Mouse (Mus musculus) urinary bladder, postnatal 36 days (tissue): Measurements from ENCODE around the gene Stac3.

Source experiments
- DNase-seq, 2 experiments: peaks; one replicate each; pipeline ENCODE4 v3.0.0; 2022; ENCODE audit warnings: low spot score in 2 of 2, mixed read lengths in 1 of 2

The Stac3 gene

DNA sequence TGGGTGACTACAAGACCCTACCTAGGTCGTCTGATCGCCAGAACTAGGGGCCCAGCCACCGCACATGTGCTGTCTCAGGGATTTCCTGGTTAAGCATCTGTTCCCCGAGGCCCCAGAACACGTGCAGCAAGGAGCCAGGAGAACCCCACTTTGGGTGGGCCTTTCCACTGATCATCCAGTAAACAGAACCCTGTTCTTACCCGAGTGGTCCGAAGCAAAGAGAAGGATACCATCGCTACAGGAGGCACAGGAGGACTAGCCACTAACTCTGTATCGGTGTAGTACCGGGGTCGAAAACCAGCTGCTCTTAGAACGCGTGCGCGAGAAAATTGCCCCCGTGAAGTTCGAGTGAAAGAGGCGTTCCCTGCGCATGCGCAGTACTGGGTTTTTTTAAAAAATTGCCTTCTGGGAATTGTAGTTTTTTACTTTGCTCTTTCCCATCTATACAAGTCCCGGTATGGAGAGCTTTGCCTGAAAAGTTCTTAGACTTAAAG is 20.6 kb downstream of the Stac3 start, which contains the start of gene Shmt2:
Gene Shmt2 (minus strand): TSS at position 357 of the 494 bp plus-strand sequence.
- peak; percentile 66 to 78 for DNase-seq

DNA sequence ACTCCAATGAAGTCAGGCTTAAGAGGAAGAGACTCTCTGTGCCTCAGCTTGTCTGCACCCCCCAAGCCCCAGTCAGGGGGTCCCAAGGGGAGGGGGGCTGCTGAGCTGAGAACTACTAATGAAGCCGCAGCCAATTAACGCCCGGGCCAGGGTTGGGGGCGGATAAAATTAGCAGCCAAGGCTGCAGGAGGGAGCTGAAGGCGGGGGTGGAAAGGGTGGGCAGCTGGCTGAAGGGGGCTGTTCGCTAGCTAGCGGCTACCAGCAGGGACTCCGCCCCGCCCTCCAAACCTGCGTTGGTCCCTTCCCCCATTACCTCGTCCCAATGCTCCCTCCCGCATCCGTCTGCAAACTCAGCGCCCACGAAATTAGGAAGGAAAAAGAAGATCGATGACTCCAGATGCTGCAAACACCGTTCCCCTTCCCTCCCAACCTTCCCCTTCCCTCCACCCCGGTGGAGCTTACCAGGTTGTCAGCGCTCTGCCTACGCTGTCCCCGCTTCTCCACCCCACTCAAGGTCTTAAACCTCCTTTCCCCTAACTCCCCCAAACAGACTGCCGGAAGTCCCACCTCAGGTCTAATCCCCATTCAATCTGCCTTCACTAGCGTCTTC is 23.3 kb downstream of the Stac3 start:
- no peak for DNase-seq

DNA sequence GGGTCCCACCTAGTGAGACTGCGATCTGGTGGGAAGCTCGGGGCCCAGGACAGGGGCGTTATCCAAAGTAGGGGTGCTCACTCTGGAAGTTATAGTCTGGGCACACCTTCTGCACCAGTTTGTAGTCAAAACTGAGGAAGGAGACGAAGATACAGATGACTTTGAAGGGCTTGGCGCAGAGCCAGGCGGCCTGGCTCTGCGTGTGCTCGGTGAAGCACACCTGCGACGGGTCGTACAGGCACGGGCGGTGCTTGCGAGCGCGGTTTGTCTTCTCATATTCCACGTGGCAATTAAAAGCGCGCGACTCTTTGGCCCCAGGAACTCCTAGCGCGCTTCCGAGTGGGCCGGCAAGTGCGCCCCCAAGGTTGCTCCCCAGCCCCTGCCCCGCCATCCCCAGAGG is 24.6 kb downstream of the Stac3 start:
- no peak for DNase-seq

DNA sequence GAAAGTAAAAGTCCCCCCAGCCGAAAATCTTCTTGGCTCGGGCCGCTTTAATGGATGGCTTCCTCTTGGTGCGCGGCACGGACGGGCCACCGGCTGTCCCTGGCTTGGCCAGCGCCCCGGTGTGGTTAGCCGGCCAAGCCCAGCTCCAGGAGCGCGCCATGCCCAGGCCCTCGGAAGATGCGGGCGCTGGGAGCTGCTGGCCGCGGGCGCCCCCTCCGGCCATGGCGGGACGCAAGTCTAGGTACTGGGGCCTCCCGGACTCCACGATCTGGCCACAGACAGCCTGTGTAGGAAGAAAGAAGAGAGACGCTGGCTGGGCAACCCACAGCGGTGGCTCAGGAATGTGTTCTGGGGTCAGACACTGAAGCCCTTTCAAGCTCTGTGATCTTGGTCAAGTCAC is 25.2 kb downstream of the Stac3 start:
- DNase-seq = peak in 1 of 2 experiments; percentile 47

DNA sequence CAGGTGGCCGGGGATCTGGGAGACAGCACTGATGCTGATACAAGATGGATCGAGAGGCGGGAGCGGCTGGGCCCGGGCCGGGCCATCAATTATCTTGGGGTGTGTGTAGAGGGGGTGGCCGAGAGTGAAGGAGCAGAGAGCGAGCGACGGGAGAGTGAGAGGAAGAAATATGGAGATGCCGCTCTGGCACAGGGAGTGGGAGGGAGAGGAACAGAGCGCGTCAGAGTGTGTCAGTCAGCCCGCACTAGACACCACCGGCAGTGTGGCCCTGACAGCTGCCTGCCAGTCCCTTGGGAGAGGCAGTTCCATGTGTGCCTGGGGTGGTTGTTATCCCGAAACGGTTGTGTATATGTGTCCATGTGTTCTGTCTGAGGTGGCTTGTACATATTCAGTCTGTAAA is 26.0 kb downstream of the Stac3 start:
- DNase-seq = no peak

DNA sequence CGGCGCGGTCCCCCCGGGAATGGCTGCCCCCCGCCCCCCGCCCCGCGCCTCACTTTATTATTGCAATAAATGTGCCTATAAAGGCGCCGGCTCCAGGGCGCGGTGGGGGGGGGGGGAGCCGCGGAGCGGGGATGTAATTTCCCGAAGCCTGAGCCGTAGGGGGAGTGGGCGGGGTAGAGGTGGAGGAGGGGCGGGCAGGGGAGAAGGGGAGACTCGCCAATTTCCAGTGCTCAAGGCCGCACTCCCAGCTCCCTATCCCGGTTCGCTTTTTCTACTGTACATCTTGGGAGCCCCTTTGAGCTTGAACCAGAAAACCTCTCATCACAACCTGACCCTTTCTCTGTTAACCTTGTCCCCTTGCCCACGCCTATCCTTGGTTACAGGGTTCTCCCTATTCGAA is 29.5 kb downstream of the Stac3 start:
- DNase-seq = no peak

DNA sequence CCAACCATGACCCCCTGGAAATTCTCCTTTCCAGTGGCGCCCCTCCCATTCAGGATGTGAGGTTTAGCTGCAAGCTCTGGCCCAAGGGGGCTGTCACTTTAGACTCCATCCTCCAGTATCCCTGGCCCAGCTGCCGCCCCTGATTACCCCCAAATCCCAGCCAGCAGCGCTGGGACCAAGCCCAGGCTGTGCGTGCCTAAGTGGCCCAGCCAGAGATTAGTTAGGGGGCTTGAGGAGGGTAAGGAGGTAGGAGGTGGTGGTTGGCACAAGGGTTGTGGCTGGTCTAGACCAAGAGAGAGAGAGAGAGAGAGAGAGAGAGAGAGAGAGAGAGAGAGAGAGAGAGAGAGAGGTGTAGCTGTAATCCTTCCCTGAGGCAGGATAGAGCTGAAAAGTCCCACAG is 30.1 kb downstream of the Stac3 start:
- no peak for DNase-seq

DNA sequence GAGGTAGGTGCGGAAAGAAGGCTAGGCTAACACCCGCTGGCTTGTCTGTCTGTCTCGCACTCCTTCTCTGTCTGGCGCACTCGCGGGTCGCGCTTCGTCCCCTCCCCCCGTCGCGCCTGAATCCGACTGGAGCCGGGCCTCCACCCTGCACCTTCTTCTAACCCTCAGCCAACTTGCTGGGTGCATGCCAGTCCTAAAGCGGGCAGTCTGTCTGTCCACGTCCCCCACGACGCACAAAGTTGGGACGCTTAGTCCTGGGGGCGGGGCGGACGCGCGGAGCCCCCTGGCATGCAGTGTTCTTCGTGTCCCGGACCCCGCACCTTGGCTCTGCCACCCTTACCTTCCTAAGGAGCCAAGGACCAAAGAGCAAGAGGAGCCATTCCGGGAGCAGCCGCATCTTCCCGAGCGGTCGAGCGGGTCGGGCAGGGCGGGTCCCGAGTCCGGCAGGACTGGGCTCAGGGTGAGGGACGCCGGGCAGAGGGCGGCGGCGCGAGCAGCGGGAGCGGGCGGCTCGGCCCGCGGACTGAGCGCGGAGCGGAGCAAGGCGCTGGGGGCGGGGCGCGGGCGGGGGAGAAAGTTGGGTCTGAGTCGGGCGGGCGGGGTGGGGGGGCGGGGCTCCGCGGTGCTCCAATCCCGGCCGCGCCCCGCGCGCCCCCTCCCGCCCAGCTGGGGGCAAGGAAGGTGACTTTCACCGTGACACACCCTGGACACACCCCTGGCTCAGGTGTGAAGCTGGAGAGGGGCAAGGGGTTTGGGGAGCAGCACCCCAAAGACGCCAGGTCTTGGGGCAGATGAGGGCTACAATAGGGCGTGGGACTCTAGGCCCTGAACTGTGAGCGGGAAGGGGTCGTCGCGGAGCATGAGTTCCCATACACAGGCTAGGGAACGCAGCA is 32.8 kb downstream of the Stac3 start, which contains the start of gene Nxph4:
Gene Nxph4 (minus strand): TSS at position 524 of the 893 bp plus-strand sequence.
- DNase-seq = no peak

DNA sequence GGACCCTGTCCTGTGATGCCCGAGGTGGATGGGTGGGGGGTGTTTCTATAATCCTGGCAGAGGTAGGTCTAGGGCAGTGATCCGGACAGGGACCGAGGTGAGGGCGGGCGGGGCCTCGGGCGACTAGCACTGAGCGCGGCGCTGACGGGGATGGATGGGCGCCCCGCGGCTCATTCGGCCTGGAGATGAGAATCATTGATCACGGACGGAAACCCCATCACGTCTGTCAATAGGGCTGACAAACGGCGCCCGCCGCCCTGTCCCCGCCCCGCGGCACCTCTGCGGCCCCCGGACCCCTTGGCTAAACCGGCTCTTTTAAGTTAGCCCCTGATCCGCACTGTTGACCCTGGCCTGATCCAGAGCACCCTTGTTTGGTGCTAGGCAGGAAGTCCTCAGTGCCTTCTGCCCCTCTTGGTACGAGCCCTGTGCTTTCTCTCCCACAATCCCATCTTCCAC is 33.5 kb downstream of the Stac3 start:
- no peak for DNase-seq

DNA sequence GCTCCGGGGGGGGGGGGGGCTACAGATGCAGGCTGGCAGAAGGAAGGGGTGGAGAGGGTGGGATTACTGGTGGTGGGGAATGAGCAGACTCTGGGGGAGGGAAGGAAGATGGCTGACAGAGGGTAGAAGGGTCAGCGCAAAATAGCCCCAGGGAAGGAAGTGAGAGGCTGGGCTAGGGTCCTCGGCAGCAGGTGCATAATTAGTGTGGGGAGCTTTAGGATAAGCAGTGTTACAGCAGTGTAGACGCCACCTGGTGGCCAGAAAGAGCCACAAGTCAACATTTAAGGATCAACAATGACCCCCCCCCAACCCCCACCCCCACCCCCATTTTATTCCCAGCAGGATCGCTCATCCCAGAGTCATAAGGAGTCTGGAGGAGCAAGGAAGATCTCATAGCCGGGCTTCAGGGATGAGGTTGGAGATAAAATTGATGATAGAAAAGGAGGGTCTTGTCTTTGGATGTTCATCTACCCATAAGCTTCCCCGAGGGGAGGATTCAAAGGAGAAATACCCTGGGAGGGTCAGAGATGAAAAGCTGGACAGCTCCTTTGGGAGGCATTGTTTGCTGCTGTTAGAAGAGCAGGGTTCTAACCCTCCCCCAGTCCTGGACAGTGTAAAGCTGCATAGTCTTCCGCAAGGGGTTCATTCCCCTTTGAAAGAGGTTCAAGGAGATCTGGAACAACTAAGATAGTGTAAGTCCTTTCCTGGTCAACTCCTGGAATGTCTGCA is 35.3 kb downstream of the Stac3 start:
- DNase-seq = no peak

DNA sequence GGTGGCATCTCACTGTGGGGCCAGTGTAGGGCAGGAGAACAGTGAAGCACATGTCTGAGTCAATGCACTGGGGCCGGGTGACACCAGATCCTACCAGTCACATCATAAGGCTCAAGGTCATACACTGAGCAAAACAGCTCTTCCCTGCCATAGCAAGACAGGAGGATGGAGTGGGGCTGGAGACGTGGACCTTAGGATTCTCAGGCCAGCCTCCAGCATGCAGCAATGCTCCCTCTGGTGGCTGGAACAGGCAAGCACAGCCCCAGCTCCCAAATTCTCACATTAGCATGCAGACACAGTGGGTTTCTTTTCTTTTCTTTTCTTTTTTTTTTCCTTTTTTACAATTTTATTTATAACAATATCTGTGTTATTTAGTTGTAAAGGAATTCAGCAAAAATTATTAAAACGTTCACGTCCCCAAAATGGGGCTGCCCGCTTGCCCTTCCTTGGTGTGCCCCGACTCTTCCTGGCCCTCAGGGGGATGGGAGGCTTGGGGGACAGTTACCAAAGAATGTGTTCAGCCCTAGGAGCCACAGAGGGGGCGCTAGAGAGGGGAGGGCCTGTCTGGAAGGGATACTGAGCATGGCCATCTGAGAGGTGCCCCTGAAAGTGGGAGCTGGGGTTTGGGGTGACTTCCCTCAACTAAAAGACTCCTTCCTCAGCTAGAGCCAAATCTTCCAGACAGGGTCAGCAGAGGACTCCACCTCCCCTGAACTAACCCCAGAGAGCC is 36.5 kb downstream of the Stac3 start:
- DNase-seq = peak; percentile 60 to 68

DNA sequence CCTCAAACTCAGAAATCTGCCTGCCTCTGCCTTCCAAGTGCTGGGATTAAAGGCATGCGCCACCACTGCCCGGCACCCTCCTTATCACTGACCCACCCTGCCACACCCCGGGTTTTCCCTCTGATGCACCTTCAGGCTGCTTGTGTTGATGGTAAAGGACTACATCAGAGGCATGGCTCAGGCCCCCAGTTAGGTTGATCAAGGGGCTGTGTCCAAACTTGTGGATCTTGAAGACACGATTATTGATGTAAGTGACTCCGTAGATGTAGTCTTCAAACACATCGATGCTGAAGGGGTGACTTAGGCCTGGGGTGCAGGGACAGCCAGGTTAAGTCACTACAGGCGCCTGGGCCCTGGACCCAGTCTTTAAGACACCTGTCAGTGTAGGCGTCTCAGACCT is 40.0 kb downstream of the Stac3 start:
- DNase-seq = no peak

DNA sequence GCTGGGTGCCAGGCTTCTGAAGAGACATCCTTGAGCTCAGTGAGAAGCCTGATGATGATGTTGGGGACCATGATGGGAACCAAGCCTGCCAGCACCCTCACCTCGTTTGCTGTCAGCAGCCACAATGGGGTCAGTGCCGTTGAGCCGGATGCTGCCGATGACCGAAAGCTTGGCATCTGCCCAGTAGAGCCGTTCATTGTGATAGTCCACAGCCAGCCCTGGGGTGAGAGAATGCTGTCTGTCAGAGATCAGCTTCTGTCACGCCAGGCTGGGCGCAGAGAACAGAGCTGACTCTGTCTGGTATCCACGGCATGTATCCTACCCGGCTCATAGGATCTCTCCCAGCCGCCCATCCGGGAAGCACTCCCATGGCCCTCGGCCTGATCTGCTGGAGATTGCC is 40.6 kb downstream of the Stac3 start:
- DNase-seq = no peak

DNA sequence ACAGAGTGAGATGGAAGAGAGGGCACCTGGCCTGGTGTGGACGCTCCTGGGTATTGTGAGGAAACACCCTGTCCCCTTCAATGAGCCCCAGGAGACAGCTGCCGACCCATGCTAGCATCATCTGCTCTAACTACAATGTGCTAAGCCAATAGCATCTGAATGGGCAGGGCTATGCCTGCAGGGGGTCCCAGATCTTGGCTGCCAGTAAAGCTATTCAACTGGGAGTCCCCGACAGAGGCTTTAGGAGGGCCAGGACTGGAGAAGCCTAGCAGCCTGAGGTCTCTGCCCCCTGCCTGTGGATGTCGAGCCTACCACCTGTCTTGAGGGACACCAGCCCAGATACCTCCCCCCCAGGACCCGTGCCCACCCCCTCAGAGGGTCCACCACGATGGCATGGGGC is 41.2 kb downstream of the Stac3 start:
- DNase-seq = no peak

DNA sequence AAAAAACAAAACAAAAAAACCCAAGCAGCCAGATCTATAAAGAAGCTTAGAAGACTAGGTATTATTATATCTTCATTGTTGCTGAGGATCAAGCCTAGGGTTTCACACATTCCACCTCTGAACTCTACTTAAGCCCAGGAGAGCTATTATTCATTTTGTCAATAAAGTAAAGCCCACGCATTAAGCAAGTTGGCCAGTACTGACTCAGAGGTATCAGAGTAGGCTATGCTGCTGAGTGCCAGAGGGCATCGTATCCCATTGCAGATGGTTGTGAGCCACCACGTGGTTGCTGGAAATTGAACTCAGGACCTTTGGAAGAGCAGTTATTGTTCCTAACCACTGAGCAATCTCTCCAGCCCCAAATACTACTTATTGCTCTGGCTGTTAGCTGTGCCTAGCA is 42.4 kb downstream of the Stac3 start:
- no peak for DNase-seq

DNA sequence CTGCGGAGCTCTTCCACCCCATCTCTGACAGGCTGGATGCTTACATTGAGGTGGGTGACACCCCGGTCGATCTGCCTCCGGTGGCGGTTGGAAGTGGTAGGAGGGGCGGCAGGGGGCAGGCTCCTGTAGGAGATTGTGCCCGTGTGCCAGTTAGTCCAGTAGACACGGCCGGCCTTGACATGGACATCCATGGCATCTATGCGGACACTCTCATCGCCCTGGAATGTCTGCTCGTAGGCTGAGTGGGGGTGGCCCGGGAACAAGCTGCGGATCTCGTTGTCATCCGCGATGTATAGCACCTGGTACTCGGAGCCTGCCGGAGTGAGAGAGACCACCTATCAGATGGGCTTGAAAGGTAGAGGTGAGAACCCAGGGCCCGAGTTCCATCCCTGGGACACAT is 42.9 kb downstream of the Stac3 start:
- no peak for DNase-seq

DNA sequence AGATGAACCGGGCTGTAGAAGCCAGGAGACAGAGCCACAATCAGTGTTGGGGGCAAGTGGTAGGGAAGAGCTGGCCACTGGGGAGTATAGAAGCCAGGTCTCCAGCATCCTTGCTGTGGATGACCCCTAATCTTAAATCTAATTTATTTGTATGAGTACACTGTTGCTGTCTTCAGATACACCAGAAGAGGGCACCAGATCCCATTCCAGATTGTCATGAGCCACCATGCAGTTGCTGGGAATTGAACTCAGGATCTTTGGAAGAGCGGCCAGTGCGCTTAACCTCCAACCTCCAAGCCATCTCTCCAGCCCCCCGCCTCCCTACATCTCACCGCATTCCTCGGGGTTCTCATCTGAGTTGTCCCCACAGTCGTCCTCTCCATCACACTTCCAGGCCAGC is 45.0 kb downstream of the Stac3 start:
- no peak for DNase-seq

DNA sequence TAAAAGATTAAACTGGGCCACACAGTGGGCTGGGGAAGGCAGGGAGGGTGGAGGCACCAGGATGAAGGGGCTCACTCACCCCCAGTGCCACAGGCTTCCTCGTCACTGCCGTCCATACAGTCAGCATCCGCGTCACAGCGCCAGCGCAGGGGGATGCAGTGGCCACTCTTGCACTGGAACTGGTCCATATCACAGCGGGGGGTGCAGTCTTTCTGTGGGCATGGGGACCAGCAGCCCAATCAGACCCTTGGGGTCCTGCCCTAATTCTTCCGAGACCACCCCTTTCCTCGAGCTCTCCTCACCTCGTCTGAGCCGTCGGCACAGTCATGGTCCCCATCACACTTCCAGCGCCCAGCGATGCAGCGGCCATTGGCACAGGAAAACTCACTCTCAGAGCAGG is 46.8 kb downstream of the Stac3 start:
- DNase-seq = no peak

DNA sequence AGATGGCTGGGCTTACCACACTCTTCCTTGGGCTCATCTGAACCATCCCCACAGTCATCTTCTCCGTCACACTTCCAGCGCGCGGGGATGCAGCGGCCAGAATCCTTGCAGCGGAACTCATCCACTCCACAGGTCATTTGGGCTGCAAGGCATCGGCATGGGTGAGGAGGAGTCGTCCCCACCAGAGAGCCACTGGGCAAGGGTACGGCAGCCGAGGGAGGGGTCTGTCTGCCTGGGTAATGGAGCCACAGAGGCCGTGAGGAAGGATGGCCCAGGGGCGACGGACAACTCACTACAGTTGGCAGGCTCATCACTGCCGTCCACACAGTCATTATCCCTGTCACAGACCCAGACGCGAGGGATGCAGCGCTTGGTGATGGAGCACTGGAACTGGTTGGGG is 48.4 kb downstream of the Stac3 start:
- no peak for DNase-seq

DNA sequence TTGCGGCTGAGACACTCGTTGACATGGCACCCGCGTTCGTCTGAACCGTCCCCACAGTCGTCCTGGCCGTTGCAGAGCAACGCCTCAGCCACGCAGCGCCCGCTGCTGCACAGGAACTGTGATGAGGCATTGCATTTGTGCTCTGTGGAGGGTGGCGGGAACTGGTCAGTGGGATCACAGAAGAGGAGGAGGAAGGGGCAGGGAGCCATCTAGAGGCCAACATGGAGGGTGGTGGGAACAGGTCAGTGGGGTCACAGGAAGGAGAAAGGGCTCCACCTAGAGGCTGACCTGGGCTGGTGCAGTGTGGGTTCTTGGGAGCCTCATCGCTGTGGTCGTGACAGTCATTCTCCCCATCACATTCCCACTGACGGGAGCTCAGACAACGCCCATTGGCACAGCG is 54.2 kb downstream of the Stac3 start:
- DNase-seq = no peak

DNA sequence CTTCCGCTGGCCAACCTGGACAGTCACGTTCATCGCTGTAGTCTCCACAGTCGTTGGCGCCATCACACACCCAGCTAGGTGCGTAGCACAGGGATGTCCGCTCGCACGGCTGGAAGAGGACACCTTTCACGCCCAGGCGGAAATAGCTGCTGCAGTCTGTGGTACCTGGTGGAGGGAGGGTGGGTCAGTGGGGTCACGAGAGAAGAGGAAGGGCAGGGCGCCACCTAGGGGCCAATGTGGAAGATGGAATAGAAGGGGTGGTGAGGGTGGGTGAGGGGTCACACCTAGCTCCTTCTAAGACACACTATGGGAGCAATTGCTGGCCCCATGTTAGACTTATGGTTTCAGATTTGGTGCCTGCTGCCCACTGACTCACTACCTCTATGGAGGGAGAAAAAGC is 55.9 kb downstream of the Stac3 start:
- DNase-seq = no peak
